Mouse (Mus musculus) heart, postnatal 0 days (tissue): ENCODE results near the gene Lrrc7.

Experiments
- CTCF ChIP-seq: IDR thresholded peaks from 2 replicates; pipeline ENCODE4 v1.5.1; 2016; ENCODE audit warnings: antibody characterized with exemption, control low read depth, low read depth
- EP300 ChIP-seq: IDR thresholded peaks from 2 replicates; pipeline ENCODE4 v1.6.1; 2016; ENCODE audit warnings: antibody characterized with exemption, low read depth

DNA sequence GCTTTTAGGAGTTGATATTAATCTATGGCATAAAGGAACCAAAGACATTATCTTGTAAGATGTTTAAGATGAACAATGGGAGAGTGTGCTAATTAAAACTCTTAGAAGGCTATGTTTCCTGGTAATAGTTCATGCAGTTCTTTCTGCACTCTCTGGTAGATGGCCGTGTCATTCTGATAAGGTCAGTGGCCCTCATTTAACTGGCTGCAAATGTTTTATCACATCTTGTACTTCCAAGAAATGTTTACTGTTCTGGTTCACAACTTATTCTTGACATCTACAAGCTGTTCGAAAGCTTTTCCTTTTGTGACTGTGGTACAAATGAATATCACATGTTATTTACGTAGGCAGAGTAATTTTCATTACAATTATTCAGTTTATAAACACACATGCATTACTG, 18.5 kb downstream of the Lrrc7 start:
- TF ChIP-seq CTCF (no peak), EP300 (no peak)
